Mouse (Mus musculus): ENCODE measurements at regions not wholly inside any gene's neighbourhood (a gene's known extent, or its start where the extent isn't known, plus 50 kb on each side); places are given as distances from the start of the nearest gene placed in this dataset.

DNA sequence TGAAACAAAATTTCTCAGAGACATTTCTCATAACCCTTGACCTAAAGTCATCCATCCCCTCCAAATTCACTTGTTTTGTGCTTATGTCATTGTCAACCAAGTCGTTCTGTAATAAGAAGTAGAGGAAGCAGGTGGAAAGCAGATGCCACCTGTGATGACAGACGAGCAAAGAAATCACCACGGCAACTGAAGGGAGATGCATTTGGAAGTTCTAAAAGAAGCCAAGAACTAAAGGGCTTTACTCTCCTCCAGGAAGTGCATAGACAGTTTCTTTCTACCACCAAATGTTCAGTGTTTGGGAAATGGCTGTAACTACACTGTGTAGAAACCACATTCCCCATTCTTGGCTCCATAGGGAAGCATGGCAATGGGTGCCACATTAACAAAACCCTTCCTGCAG lies 317.4 kb downstream of the Gm10184 start:
- peak in 1 of 2 experiments; percentile 27 for DNase-seq (ENCODE audit: extremely low spot score in 1 of 2, low spot score in 2 of 2)
- intact Hi-C loops (cut with DNase I), result no loop called here

DNA sequence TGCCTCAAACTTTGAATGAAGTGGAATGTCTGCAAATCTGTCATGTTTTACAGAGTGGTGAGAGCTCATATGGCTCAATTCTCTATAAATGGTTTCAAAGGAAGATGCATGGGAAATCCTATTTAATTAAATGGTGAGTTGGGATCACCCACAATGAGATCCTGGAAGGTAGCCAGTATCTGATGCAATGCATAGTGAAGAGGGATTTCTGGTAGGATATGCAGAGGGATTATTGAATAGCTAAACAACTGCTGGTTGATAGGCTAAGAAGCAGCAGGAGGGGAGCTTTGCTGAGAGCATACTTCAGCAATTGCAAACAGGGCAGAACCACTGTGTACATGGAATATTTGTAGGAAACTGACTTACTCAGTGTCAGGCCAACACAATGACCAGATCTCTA lies 350.7 kb downstream of the Gm10184 start:
- intact Hi-C loops (cut with DNase I), result no loop called here

DNA sequence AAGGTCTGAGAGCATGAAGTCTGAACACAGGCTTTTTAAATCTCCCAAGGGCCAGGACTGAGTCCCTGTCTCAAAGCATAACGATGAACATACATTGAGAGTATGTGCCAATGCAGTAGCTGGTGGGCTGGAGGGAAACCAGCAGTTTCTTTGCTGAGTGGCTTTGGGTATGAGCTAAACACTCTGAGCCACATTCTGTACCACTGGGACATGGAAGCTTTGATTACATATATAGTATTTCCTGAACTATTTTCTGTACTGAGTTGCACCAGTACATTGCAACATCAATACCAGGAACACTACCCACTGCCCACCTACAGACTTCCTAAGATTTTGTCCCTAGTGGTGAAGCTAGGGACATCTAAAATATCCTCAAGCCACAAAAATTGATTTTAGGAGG lies 354.3 kb upstream of the Fshr start:
- intact Hi-C loops (cut with DNase I), result no loop called here
- DNase-seq (ENCODE audit: extremely low spot score in 1 of 2, low spot score in 2 of 2), result no peak

More for the DNA sequence above, 350.7 kb downstream of the Gm10184 start:
- DNase-seq (ENCODE audit: extremely low spot score in 1 of 2, low spot score in 2 of 2), result no peak

DNA sequence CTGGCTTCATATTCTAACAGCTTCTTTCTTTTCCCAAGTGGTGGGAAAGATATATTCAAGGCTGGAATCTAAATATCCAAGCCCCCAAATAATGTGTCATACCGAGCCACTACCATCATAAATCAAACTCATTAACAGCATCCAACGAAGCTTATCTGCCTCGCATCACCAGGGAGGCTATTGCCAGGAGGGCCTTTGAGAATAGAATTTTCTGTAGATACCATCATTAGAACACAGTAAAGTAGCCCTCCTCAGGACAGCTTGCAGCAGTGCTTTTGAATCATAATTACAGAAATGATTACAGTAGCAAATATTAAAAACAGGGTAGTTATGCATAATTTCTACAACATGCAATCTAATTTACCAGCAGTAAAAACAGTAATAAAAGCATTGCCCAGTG lies 353.1 kb upstream of the Fshr start:
- DNase-seq (ENCODE audit: extremely low spot score in 1 of 2, low spot score in 2 of 2), result no peak
- intact Hi-C loops (cut with DNase I), result no loop called here

DNA sequence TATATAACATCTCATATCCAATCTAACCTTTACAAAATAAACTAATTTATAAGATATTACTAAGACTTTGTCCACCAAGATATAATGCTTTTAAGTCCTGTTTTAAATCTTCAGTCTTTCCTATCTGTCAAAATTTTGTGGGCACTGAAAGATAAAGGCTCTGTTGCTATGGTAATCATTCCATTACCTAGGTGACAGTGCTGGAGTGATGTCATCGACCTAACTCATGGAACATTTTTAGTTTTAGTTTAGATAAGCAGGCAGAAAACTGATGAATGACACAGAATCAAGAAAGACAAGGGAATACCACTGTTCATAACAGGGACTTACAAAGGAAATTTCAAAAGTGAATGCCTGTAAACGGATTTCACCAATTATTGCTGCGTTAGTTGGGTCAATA lies 350.3 kb upstream of the Fshr start:
- intact Hi-C loops (cut with DNase I), result no loop called here
- DNase-seq (ENCODE audit: extremely low spot score in 1 of 2, low spot score in 2 of 2), result no peak

DNA sequence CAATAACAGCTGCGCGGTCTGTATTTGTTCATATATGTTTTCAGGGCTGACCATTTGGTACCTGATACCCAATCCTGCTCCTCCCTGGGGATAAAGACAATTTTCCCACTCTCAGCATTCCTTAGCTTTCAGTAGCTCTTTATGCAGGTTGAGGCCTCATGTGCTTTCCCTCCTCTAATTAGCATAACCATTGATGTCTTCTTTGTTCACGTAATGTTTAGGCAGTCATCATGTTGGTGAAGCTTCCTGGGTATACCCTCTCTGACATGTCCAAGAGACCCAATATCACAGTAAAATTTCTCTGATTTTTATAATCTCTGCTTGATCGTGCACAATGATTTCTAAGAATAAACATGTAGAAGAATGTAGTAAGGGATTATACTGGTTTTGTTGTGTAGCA lies 321.4 kb upstream of the Fshr start:
- intact Hi-C loops (cut with DNase I), result no loop called here
- DNase-seq (ENCODE audit: extremely low spot score in 1 of 2, low spot score in 2 of 2), result no peak

DNA sequence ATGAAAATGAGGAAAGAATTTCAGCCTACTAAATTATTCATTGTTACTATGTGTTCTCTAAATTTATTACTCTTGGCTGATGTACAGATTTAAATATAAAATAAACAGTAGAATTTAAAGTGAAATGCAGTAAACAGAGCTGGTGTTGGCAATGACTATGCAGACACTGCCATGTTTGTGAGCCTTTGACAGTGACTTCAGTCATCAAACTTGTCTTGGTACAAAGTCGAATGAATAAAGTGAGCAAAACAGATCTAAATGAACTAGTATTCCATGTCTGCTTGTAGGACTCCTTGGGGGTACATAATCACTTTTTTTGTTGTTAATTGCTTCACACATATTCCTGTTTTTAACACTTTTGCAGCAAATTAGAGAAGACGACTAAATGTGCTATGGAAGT lies 318.9 kb upstream of the Fshr start:
- intact Hi-C loops (cut with DNase I), result no loop called here
- DNase-seq (ENCODE audit: extremely low spot score in 1 of 2, low spot score in 2 of 2), result no peak

DNA sequence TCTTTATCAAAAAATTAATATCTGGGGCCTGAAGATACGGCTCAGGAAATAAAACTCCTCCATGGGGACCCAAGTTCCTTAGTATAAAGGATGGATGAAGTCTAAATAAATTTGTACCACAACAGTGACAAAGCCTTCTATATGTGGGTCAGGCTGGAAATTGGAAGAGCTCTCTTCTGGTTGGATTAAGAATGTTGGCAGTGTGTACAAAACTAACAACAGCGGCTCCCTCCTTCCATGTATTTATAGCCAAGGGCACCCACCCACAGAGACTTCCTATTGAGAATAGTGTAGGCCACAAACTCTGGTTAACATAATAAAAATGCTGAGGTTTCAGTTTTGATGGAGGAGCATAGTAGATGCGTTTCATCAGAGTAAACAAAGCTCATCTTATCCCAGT lies 304.8 kb upstream of the Fshr start:
- DNase-seq (ENCODE audit: extremely low spot score in 1 of 2, low spot score in 2 of 2), result no peak

DNA sequence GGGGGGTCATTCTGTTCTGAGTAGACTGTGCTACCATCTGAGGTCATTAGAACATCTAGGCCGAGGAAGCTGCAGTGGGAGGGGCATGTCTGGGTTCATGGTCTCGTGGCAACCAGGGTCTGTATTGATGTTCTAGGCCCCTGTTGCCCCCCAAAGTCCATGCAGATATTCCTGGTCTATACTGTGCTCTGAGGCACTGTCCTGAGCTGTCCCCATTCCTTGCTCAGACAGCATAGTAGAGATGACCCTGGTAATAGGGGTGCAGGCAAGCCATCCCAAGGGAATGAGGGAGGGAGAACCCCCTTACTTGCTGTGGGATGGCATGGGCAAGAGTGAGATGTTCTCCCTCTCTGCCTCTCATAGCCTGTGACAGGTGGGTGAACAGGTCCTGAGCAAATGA lies 293.1 kb upstream of the Fshr start:
- no peak for DNase-seq (ENCODE audit: extremely low spot score in 1 of 2, low spot score in 2 of 2)
- intact Hi-C loops (cut with DNase I), result no loop called here

More for the DNA sequence above, 304.8 kb upstream of the Fshr start:
- intact Hi-C loops (cut with DNase I), result no loop called here

DNA sequence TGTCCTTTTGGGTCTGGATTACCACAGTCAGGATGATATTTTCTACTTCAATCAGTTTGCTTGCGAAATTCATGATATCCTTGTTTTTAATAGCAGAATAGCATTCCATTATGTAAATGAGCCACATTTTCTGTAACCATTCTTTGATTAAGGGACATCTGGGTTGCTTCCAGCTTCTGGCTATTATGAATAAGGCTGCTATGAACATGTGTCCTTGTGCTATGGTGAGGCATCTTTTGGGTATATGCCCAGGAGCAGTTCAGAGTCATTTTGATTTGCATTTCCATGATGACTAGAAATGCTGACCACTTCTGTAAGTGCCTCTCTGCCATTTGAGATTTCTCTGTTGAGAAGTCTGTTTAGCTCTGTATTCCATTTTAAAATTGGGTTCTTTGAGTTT lies 266.0 kb upstream of the Fshr start:
- intact Hi-C loops (cut with DNase I), result no loop called here
- DNase-seq (ENCODE audit: extremely low spot score in 1 of 2, low spot score in 2 of 2), result no peak

DNA sequence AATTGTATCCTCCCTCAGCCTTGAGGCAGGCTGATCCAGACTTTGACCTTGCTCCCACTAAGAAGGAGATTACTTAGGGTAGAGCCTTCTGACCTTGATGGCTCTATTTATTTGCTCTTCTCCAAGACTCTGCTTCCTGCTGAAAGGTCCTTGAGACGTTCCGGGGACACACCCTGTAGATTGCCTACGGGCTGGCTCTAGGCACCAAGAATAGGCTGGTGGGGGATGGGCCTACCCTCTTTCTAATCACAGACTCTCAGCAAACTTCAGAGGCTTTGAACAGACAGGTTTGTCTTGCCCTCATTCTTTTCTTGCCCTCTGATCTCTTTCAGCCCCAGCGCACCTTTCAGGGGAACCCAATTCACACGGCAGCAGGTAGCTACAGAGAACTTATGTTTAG lies 265.4 kb upstream of the Fshr start:
- DNase-seq (ENCODE audit: extremely low spot score in 1 of 2, low spot score in 2 of 2), result no peak
- intact Hi-C loops (cut with DNase I), result no loop called here

DNA sequence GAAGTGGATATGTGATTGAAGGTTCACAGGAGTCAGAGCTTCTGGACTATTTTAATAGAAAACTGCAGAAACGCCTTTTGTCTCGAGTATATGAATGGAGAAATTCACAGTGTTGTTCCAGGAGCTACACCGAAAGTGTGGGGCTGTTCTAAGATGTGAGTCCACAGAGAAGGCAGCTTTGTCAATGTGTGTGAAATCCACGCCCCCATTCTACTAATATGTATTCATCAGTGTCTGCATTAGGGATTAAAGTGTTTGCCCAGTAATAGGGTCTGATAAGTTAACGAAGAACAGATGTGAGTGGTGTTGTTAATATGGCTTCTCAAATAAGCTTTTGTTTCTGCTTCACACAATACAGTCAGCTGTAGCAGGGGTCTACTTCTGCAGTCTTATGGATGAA lies 260.0 kb upstream of the Fshr start:
- DNase-seq (ENCODE audit: extremely low spot score in 1 of 2, low spot score in 2 of 2), result no peak
- intact Hi-C loops (cut with DNase I), result no loop called here

DNA sequence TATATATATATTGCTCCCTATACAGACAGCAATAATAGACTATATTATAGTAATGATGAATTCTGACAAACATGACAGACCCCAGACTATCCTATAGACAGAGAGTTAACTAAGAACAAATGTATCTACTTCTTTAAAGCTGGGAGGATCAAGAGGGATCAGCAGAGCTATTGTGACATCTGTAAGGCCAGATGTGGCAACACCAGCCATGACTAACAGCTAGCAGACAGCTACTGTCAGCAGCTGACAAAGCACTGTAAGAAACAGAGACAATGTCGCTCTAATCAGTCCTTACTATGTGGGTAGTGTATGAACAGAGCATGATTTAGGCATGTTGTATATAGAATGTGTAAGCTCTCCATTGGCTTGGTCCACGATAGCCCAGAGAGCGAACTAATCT lies 253.8 kb upstream of the Fshr start:
- intact Hi-C loops (cut with DNase I), result no loop called here
- DNase-seq (ENCODE audit: extremely low spot score in 1 of 2, low spot score in 2 of 2), result no peak

DNA sequence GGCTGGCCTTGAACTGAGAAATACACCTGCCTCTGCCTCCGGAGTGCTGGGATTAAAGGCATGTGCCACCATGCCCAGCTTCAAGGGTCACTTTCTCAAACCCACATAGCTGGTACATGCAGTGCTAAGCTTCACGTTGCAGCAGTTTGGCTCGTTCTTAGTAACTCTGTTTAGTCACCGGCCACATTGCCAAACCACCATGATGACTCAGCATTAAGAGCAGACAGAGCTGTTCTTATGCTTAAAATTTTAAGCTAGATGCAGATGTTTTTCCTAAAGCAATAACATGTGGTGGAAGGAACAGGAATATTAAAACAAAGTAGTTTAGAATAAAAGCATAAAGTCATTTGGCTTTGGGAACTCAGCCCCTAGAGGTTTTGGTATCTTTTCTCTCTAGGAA lies 250.2 kb upstream of the Fshr start:
- DNase-seq (ENCODE audit: extremely low spot score in 1 of 2, low spot score in 2 of 2), result no peak
- intact Hi-C loops (cut with DNase I), result no loop called here

DNA sequence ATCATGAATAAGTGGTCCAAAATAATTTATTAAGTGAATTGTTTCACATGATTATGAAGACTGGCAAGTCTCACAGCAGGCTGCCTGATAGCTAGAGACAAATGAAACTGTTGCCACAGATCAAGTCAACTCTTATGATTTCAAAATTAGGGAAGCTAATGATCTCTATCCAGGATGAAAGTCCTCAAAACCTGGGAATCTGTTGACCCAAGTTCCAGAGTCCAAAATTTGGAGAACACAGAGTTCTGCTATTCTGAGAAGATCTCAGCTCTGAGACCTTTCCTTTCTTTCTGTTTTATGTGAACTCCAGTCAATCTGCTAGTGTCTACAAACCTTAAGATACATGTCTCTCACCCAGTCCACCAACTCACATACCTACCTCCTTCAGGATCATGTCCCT lies 248.9 kb upstream of the Fshr start:
- intact Hi-C loops (cut with DNase I), result no loop called here
- no peak for DNase-seq (ENCODE audit: extremely low spot score in 1 of 2, low spot score in 2 of 2)

DNA sequence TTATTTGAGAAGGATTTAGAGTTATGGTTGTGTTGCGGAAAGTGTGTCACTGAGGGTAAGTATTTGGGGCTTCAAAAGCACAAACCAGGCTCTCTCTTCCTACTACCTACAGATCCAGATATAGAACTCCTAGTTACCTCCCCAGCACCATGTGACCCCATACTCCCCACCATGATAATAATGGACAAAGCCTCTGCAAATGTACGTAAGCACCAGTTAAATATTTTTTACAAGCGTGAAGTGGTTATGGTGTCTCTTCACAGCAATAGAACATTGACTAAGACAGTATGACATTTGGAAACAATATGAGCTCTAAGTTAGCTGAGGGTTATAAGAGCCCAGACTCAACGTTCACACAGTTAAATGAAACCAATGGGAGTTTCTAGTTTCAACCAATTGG lies 233.8 kb upstream of the Fshr start:
- intact Hi-C loops (cut with DNase I), result no loop called here
- DNase-seq (ENCODE audit: extremely low spot score in 1 of 2, low spot score in 2 of 2), result no peak

DNA sequence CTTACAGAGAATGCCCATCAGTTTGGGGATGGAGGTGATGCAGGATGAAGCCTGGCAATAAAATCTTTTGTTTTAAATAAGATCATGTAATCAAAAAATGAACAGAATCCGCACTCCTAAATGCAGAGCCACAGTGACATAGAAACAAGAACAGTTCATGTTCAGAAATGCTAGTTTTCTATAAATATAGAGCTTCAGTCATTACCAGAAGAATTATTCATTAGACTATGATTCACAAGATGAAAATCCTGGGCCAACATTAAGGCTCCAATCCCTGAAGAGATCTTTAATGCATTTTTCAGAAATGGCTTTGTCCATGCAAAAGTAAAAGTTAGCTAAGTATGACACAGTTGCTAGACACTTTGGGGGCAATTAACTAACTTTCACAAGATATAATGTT lies 209.6 kb upstream of the Fshr start:
- DNase-seq (ENCODE audit: extremely low spot score in 1 of 2, low spot score in 2 of 2), result peak in 1 of 2 experiments; percentile 3
- intact Hi-C loops (cut with DNase I), result no loop called here

DNA sequence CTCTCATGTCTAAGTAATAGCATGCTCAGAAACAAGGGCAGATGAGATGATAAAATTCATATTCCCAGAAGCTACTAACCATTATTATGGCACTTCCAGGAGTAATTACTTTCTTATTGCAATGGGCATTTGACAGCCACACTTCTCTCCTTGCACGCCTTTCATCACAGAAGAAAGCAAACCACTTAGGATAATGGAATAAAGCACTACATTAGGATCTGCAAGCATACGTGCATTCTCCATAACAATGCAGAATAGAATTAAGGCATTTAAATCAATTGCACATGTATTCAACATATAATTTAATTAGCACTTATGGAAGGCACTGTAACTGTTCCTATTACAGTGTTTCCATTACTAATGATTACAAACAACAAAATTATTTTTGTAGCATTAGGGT lies 205.1 kb upstream of the Fshr start:
- DNase-seq (ENCODE audit: extremely low spot score in 1 of 2, low spot score in 2 of 2), result no peak
- intact Hi-C loops (cut with DNase I), result no loop called here

DNA sequence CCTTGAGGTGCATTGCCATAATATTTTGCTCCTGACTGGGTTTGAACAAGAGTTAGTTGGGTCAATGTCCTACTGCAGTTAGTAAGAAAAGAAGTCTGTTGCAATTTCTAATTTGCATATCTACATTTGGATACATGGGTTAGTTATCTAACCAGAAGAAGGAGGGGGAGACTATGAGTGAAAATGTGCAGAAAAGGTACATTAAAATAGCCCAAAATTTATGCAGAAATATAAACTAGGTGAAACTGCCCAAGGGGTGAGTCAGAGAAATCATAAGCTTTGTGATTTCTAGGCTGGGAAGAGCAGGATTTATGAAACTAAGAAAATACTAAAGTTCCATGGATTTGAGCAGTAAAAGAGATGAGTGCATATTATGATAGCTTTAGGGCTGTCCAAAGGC lies 156.8 kb upstream of the Fshr start:
- intact Hi-C loops (cut with DNase I), result no loop called here
- DNase-seq (ENCODE audit: extremely low spot score in 1 of 2, low spot score in 2 of 2), result no peak

DNA sequence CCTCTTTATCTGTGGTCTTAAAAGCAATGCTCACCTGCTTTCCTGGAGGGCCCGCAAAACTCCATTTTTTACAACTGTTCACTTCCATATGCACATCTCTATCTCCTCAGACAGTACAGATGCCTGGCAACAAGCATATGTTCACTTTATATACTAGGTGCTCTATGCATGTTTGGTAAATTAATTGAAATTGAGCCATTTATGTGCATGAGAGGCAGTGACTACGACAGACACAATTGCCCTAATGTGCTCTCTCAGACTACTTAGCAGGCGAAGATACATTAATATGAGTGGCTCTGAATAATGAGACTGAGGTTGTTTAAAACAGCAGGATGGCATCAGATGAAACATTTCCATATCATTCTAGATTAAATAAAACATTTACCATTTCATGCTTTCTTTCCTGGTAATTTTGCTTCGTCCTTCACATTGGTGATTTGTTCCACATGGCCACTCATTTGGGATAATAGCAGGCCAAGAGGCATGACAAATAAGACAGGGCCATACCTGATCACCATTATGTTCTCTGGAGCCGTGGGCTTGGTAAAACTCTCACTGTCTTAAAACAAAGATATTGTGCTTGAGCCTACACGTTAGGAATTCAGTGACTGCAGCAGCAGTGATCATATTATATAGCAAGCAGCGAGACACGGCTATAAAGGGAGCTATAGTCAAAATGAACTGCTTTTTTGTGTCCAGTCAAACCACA lies 140.2 kb upstream of the Fshr start:
- DNase-seq (ENCODE audit: extremely low spot score in 1 of 2, low spot score in 2 of 2), result no peak
- intact Hi-C loops (cut with DNase I), result no loop called here

DNA sequence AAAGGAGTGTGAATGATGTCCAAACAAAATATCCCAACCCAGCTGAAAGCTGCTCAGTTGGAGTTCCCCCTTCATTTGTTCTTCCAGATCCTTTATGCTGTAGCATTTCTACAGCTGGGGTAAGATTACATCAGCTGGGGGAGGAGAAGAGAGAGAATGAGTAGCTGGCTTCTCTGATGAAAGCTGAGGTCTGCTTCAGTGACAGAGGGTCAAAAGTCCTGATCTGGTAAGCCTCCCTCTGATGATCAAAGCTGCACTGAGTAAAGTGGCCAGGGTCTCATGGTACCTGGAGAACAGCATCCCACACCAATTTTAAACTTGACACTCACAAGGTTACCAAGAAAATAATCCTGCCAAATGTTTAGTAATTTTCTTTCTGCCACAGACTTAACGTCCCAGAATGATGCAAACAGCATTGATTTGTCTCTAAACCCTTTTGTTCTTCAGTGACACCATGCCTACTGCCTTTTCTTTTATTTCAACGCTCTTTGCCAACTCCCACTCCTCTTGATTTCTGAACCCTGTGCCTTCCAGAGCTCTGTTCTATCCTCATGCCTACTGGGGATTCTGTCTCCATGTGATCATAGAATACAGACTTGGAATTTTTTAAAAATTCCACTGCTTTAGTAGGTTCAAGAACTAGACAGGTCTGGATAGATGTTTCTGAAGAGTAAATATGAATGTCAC lies 119.3 kb upstream of the Fshr start:
- no peak for DNase-seq (ENCODE audit: extremely low spot score in 1 of 2, low spot score in 2 of 2)
- intact Hi-C loops (cut with DNase I), result no loop called here

Data from left cerebral cortex, postnatal 10 days (tissue).